Mouse (Mus musculus) embryonic facial prominence, embryonic 10.5 days (tissue): ENCODE data around the gene Stk38. TPM values are rescaled to one million over a fixed set of nuclear protein-coding genes. Genes with fewer than 3 reads are reported as not detected.
"Not testable (repeated sequence)": the region's sequence is repeated elsewhere in the genome, so short reads cannot be mapped to it uniquely, and the experiment has no call there.

ENCODE experiments used
- DNase-seq: peaks from one replicate; pipeline ENCODE4 v3.0.0-alpha.2; 2017; ENCODE audit warnings: low spot score
- H3K27ac ChIP-seq: fragments of 300-500 bp; sonication (generic); replicated peaks from 2 replicates; pipeline ENCODE4 v1.5.1; 2016; ENCODE audit warnings: mild to moderate bottlenecking
- H3K27me3 ChIP-seq: fragments of 300-500 bp; sonication (generic); replicated peaks from 2 replicates; pipeline ENCODE4 v1.6.1; 2016; ENCODE audit warnings: low read depth, mild to moderate bottlenecking; ENCODE audit not compliant: poor library complexity, severe bottlenecking
- H3K36me3 ChIP-seq: fragments of 300-500 bp; sonication (generic); replicated peaks from 2 replicates; pipeline ENCODE4 v1.6.1; 2016; ENCODE audit warnings: mild to moderate bottlenecking, moderate library complexity
- H3K4me1 ChIP-seq: fragments of 300-500 bp; sonication (generic); 2 replicates; pipeline ENCODE4 v1.6.1; 2016
- H3K4me3 ChIP-seq: fragments of 300-500 bp; sonication (generic); 2 replicates; pipeline ENCODE4 v1.5.1; 2016; ENCODE audit warnings: mild to moderate bottlenecking, moderate library complexity
- H3K9me3 ChIP-seq: fragments of 300-500 bp; sonication (generic); 2 replicates; pipeline ENCODE4 v1.6.1; 2016; ENCODE audit warnings: mild to moderate bottlenecking
- WGBS: fragments of 180-500 bp; shearing (Covaris S2); methylation state at CpG from one replicate; pipeline ENCODE4 v1.1.7; 2016; 5-methylcytosine and 5-hydroxymethylcytosine counted together
- polyA plus RNA-seq: library from polyadenylated mRNA; unstranded; fragments of >200 nt; fragmentation: Nextera tagmentation; extraction: Ambion mirVana; gene quantifications from 2 replicates; pipeline ENCODE4 v1.2.1, GENCODE M21; 2016

The Stk38 gene
- polyA plus RNA-seq, 1 experiment from 2014 or later = 125 TPM

- WGBS = 40% methylated on average over 11 of the region's 11 CpGs
Measured at GRCm38 (mm10) chr17:29018292-29018984, 10.6 kb upstream of the Stk38 start.

GRCm38 (mm10) chr17:29016705-29017104 is 8.9 kb upstream of the Stk38 start:
- H3K9me3 ChIP-seq = no peaks in the 10 kb centered on the region
- WGBS = 84% methylated on average over 4 of the region's 4 CpGs
- no peak overlapping the region for H3K27ac ChIP-seq
- peaks cover 29% of the 10 kb centered on the region for H3K4me1 ChIP-seq
- H3K36me3 ChIP-seq = no peaks in the 10 kb centered on the region
- H3K27me3 ChIP-seq = no peaks in the 10 kb centered on the region
- no peak overlapping the region for H3K4me3 ChIP-seq
- no peak for DNase-seq

More at GRCm38 (mm10) chr17:29018292-29018984, 10.6 kb upstream of the Stk38 start:
- no peak overlapping the region for H3K4me3 ChIP-seq
- peak; percentile 67 for DNase-seq
- H3K9me3 ChIP-seq = no peaks in the 10 kb centered on the region
- no peaks in the 10 kb centered on the region for H3K27me3 ChIP-seq
- no peaks in the 10 kb centered on the region for H3K36me3 ChIP-seq
- no peak overlapping the region for H3K27ac ChIP-seq
- peaks cover 26% of the 10 kb centered on the region for H3K4me1 ChIP-seq

- peaks cover 29% of the 10 kb centered on the region for H3K4me1 ChIP-seq
- peak; percentile 56 for DNase-seq
- no peak overlapping the region for H3K27ac ChIP-seq
- no peaks in the 10 kb centered on the region for H3K27me3 ChIP-seq
- no peaks in the 10 kb centered on the region for H3K36me3 ChIP-seq
- WGBS = 22% methylated on average over 2 of the region's 2 CpGs
- no peak overlapping the region for H3K4me3 ChIP-seq
- H3K9me3 ChIP-seq = no peaks in the 10 kb centered on the region
Measured at GRCm38 (mm10) chr17:29015638-29016037, 7.8 kb upstream of the Stk38 start.

GRCm38 (mm10) chr17:29014235-29014634 is 6.4 kb upstream of the Stk38 start:
- no peak for DNase-seq
- no peak overlapping the region for H3K4me3 ChIP-seq
- no peaks in the 10 kb centered on the region for H3K9me3 ChIP-seq
- peaks cover 26% of the 10 kb centered on the region for H3K4me1 ChIP-seq
- no peaks in the 10 kb centered on the region for H3K27me3 ChIP-seq
- no peaks in the 10 kb centered on the region for H3K36me3 ChIP-seq
- H3K27ac ChIP-seq = 0 out of 2 replicates have a peak overlapping the region, but pooled peaks have one; percentile 27

- H3K4me3 ChIP-seq = no peak overlapping the region
- H3K9me3 ChIP-seq = no peaks in the 10 kb centered on the region
- H3K4me1 ChIP-seq = peaks cover 34% of the 10 kb centered on the region
- no peak overlapping the region for H3K27ac ChIP-seq
- no peaks in the 10 kb centered on the region for H3K27me3 ChIP-seq
- peaks cover 16% of the 10 kb centered on the region for H3K36me3 ChIP-seq
- 88% methylated on average over 4 of the region's 4 CpGs for WGBS
- no peak for DNase-seq
Measured at GRCm38 (mm10) chr17:29009181-29009580, 1.4 kb upstream of the Stk38 start.

GRCm38 (mm10) chr17:29008326-29008650 is 493 bp upstream of the Stk38 start:
- 13% methylated on average over 8 of the region's 8 CpGs for WGBS
- Histone ChIP-seq H3K4me3 (peak overlapping the region; percentile 99), H3K9me3 (no peaks in the 10 kb centered on the region), H3K36me3 (peaks cover 18% of the 10 kb centered on the region), H3K27ac (peak overlapping the region; percentile 98), H3K4me1 (peaks cover 26% of the 10 kb centered on the region), H3K27me3 (no peaks in the 10 kb centered on the region)
- DNase-seq = no peak

- Histone ChIP-seq H3K9me3 (no peaks in the 10 kb centered on the region), H3K36me3 (peaks cover 24% of the 10 kb centered on the region), H3K27me3 (no peaks in the 10 kb centered on the region), H3K27ac (peak overlapping the region; percentile 98), H3K4me3 (peak overlapping the region; percentile 99), H3K4me1 (peaks cover 23% of the 10 kb centered on the region)
- DNase-seq = no peak
- WGBS = under 1% methylated on average over 19 of the region's 19 CpGs
Measured at GRCm38 (mm10) chr17:29007243-29007640, 553 bp downstream of the Stk38 start.

- WGBS = 10% methylated on average over 7 of the region's 7 CpGs
- peak overlapping the region; percentile 99 for H3K4me3 ChIP-seq
- H3K27ac ChIP-seq = peak overlapping the region; percentile 98
- H3K27me3 ChIP-seq = no peaks in the 10 kb centered on the region
- H3K36me3 ChIP-seq = peaks cover 24% of the 10 kb centered on the region
- DNase-seq = no peak
- H3K9me3 ChIP-seq = no peaks in the 10 kb centered on the region
- H3K4me1 ChIP-seq = peaks cover 23% of the 10 kb centered on the region
Measured at GRCm38 (mm10) chr17:29006812-29007211, 983 bp downstream of the Stk38 start.

- no peaks in the 10 kb centered on the region for H3K27me3 ChIP-seq
- no peaks in the 10 kb centered on the region for H3K9me3 ChIP-seq
- peaks cover 38% of the 10 kb centered on the region for H3K36me3 ChIP-seq
- no peak overlapping the region for H3K27ac ChIP-seq
- H3K4me1 ChIP-seq = peaks cover 23% of the 10 kb centered on the region
- H3K4me3 ChIP-seq = peak overlapping the region; percentile 99; the same call in 1 of the 2 replicates
- DNase-seq = no peak
- 95% methylated on average over 3 of the region's 3 CpGs for WGBS
Measured at GRCm38 (mm10) chr17:29005002-29005401, 2.8 kb downstream of the Stk38 start.

- peaks cover 23% of the 10 kb centered on the region for H3K4me1 ChIP-seq
- no peak for DNase-seq
- H3K27ac ChIP-seq = no peak overlapping the region
- no peaks in the 10 kb centered on the region for H3K27me3 ChIP-seq
- no peak overlapping the region for H3K4me3 ChIP-seq
- 71% methylated on average over 1 of the region's 1 CpGs for WGBS
- peaks cover 50% of the 10 kb centered on the region for H3K36me3 ChIP-seq
- H3K9me3 ChIP-seq = no peaks in the 10 kb centered on the region
Measured at GRCm38 (mm10) chr17:29003740-29004139, 4.1 kb downstream of the Stk38 start.

GRCm38 (mm10) chr17:29000465-29000864 is 7.3 kb downstream of the Stk38 start:
- no peak for DNase-seq
- Histone ChIP-seq H3K27me3 (no peaks in the 10 kb centered on the region), H3K27ac (no peak overlapping the region), H3K4me3 (no peak overlapping the region), H3K9me3 (no peaks in the 10 kb centered on the region), H3K4me1 (peaks cover 2% of the 10 kb centered on the region), H3K36me3 (peaks cover 78% of the 10 kb centered on the region)
- 88% methylated on average over 6 of the region's 6 CpGs for WGBS

- H3K4me1 ChIP-seq = no peaks in the 10 kb centered on the region
- no peaks in the 10 kb centered on the region for H3K9me3 ChIP-seq
- H3K4me3 ChIP-seq = no peak overlapping the region
- peaks cover 97% of the 10 kb centered on the region for H3K36me3 ChIP-seq
- DNase-seq = no peak
- no peak overlapping the region for H3K27ac ChIP-seq
- no peaks in the 10 kb centered on the region for H3K27me3 ChIP-seq
- 91% methylated on average over 4 of the region's 4 CpGs for WGBS
Measured at GRCm38 (mm10) chr17:28994615-28995014, 13.2 kb downstream of the Stk38 start.

- WGBS = 87% methylated on average over 1 of the region's 1 CpGs
- H3K4me1 ChIP-seq, DNase-seq, H3K9me3 ChIP-seq, H3K4me3 ChIP-seq, H3K27ac ChIP-seq, H3K27me3 ChIP-seq: not testable (repeated sequence)
- H3K36me3 ChIP-seq = peaks cover 97% of the 10 kb centered on the region
Measured at GRCm38 (mm10) chr17:28993004-28993403, 14.8 kb downstream of the Stk38 start.
